Mouse (Mus musculus) lung, adult 2 months (tissue): ENCODE data around the gene Myt1l.

ENCODE experiments used
- CTCF ChIP-seq: fragments of 200-500 bp; IDR thresholded peaks from 2 replicates; pipeline ENCODE4 v1.5.1; 2011; ENCODE audit warnings: mild to moderate bottlenecking, low read length, control low read depth; ENCODE audit not compliant: insufficient read depth
- POLR2A ChIP-seq: fragments of 200-500 bp; IDR thresholded peaks from 2 replicates; pipeline ENCODE4 v1.6.1; 2011; ENCODE audit warnings: low read depth, mild to moderate bottlenecking, control low read depth, low read length, borderline replicate concordance; ENCODE audit errors: extremely low read depth

DNA sequence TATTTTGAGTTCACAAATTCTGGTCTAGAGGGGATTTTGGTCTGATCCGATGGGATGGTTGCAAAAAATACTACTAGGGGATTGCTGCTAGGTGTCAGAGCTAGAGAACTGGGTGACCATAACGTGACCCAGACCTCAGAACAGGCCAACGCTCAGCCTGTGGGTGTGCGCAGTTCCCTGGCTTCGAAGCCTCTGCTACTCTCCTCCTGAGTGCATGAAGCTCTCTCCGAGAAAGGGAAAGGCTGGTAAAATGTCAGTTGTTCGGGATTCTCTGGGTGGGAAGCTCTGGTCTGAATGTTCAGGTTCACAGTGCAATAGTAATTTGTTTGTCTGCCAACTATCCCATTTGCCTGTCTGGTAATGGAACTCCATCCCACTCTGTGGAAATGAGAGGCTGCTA lies 116.5 kb downstream of the Myt1l start:
- no peak for TF ChIP-seq CTCF
- TF ChIP-seq POLR2A, result no peak
